Mouse (Mus musculus) stomach, embryonic 16.5 days (tissue): Measurements from ENCODE around the gene Prr5. TPM values are rescaled to one million over a fixed set of nuclear protein-coding genes. Genes with fewer than 3 reads are reported as not detected.
A peak's percentile ranks its signal among the peaks of the same experiment; 100 is the strongest.
"Not testable (repeated sequence)": the region's sequence is repeated elsewhere in the genome, so short reads cannot be mapped to it uniquely, and the experiment has no call there.

Experiments used
- ATAC-seq: fragments of 200-750 bp; cut with Nextera tagmentation; 2 replicates; pipeline ENCODE4 v1.8.0; 2017; ENCODE audit warnings: moderate number of reproducible peaks, moderate TSS enrichment; ENCODE audit not compliant: insufficient read depth, low FRiP score
- H3K27ac ChIP-seq: fragments of 300-500 bp; sonication (generic); 2 replicates; pipeline ENCODE4 v1.5.1; 2014; ENCODE audit warnings: low read length
- H3K27me3 ChIP-seq: fragments of 300-500 bp; sonication (generic); 2 replicates; pipeline ENCODE4 v1.6.1; 2014; ENCODE audit warnings: low read length, control low read depth, mixed read lengths; ENCODE audit not compliant: control insufficient read depth, insufficient read depth
- H3K36me3 ChIP-seq: fragments of 300-500 bp; sonication (generic); 2 replicates; pipeline ENCODE4 v1.6.1; 2014; ENCODE audit warnings: low read length; ENCODE audit not compliant: control insufficient read depth, insufficient read depth
- H3K4me1 ChIP-seq: fragments of 300-500 bp; sonication (generic); 2 replicates; pipeline ENCODE4 v1.6.1; 2014; ENCODE audit warnings: low read length, control low read depth, mixed read lengths; ENCODE audit not compliant: control insufficient read depth, insufficient read depth
- H3K4me2 ChIP-seq: fragments of 300-500 bp; sonication (generic); 2 replicates; pipeline ENCODE4 v1.6.1; 2014; ENCODE audit warnings: low read depth, low read length, mixed read lengths
- H3K4me3 ChIP-seq: fragments of 300-500 bp; sonication (generic); replicated peaks from 2 replicates; pipeline ENCODE4 v1.5.1; 2014; ENCODE audit warnings: mild to moderate bottlenecking, low read length
- H3K9ac ChIP-seq: fragments of 300-500 bp; sonication (generic); 2 replicates; pipeline ENCODE4 v1.6.1; 2014; ENCODE audit warnings: low read length
- H3K9me3 ChIP-seq: fragments of 300-500 bp; sonication (generic); replicated peaks from 2 replicates; pipeline ENCODE4 v1.6.1; 2016; ENCODE audit warnings: low read length, control low read depth; ENCODE audit not compliant: control insufficient read depth
- WGBS: fragments of 180-500 bp; shearing (Covaris S2); extraction: QIAGEN DNeasy Blood & Tissue Kit; methylation state at CpG from one replicate; pipeline ENCODE4 v1.1.7; 2014; 5-methylcytosine and 5-hydroxymethylcytosine counted together
- polyA plus RNA-seq: library from polyadenylated mRNA; unstranded; fragments of >200 nt; fragmentation: Nextera tagmentation; extraction: Ambion mirVana; gene quantifications from 2 replicates; pipeline ENCODE4 v1.2.1, GENCODE M21; 2015

Prr5 gene
- polyA plus RNA-seq, 1 experiment from 2014 or later: 29.8 TPM

- not testable (repeated sequence) for H3K4me2 ChIP-seq, H3K9me3 ChIP-seq, H3K4me3 ChIP-seq, H3K9ac ChIP-seq, H3K27me3 ChIP-seq, H3K36me3 ChIP-seq, ATAC-seq
- H3K4me1 ChIP-seq: peaks cover 19% of the 10 kb centered on the region
- peak overlapping the region; percentile 84 for H3K27ac ChIP-seq
- WGBS: 84% methylated on average over 1 of the region's 1 CpGs
These were observed 54.2 kb downstream of the Prr5 start for GRCm38 (mm10) chr15:84723656-84724055.

GRCm38 (mm10) chr15:84724199-84724598 is 54.8 kb downstream of the Prr5 start:
- H3K27ac ChIP-seq: peak overlapping the region; percentile 84
- WGBS: 39% methylated on average over 4 of the region's 4 CpGs
- ATAC-seq: peak; percentile 42; the same call in 1 of the 2 replicates

DNA sequence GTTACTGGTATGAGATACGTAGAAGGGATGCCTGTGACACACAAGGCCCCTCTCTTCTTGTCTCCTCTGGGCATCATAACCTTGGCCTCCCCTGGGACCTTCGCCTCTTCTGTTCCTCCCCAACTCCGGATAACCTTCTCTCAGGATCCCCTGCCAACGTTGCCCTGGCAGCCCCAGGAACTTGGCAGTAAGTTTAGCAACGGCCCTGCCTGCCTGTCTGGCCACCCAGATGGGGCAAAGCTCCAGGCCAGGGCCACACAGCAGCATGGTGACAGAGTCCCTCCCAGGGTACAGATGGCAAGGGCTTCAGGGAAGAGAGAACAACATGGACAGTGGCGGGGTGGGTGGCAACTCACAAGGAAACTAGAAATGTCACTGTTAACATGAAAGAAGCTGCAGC is 60.3 kb downstream of the Prr5 start:
- 78% methylated on average over 6 of the region's 6 CpGs for WGBS
- Histone ChIP-seq H3K4me1 (peaks cover 6% of the 10 kb centered on the region), H3K9me3 (no peaks in the 10 kb centered on the region), H3K4me2 (no peak overlapping the region), H3K9ac (no peak overlapping the region), H3K27me3 (no peaks in the 10 kb centered on the region), H3K4me3 (no peak overlapping the region), H3K36me3 (no peaks in the 10 kb centered on the region), H3K27ac (no peak overlapping the region)
- no peak for ATAC-seq

More at GRCm38 (mm10) chr15:84724199-84724598, 54.8 kb downstream of the Prr5 start:
- Histone ChIP-seq H3K4me3 (no peak overlapping the region), H3K36me3 (no peaks in the 10 kb centered on the region), H3K9me3 (no peaks in the 10 kb centered on the region), H3K27me3 (no peaks in the 10 kb centered on the region), H3K9ac (no peak overlapping the region), H3K4me1 (peaks cover 19% of the 10 kb centered on the region), H3K4me2 (no peak overlapping the region)

DNA sequence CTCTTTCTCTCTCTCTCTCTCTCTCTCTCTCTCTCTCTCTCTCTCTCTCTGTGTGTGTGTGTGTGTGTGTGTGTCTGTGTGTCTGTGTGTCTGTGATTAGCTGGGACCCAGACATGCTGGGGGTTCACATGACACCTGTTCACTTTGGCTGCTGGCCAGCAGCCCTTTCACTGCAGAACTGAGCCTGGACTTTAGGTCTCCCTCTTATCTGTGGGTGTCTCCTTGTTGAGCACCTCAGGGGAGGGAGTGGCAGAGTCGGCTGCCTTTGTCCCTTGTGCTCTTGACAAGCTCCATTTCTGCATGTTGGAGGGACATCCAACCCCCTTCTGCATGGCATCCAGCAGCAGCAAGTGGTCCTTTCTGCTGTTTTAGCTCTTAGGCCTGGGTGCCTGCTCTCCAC is 61.5 kb downstream of the Prr5 start:
- peak; percentile 54; the same call in 1 of the 2 replicates for ATAC-seq

DNA sequence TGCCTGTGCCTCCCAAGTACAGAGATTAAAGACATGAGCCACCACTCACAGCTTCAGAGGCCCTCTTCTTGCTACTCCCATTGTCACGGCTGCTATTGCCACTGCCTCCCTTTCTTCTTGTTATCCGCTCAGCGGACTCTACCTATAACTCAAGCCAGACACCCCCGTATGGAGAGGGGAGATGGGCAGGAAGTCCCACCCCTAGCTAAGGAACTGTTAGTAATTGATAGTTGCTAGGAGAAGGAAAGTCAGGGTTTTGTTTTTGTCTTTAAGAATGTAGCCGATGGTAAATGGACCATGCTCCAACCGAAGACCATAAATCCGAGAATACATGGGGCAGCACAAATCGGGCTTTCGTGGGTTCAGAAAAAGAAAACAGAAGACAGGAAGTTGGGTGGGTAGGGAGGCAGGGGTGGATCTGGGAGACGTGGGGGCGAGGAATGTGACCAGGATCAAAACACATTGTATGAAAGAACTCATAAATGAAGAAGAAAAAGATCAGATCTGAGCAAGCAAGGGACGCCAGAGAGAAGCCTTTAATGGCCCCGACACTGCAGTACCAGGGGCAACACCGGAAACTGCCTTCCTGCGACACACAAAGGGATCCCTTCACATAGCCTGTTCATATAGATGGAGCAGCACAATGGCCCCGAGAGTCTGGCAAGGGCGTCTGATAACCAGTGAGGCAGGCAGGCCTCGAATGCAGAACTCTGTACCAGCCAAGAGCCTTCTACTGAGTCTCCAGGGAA is 62.4 kb downstream of the Prr5 start:
- no peaks in the 10 kb centered on the region for H3K36me3 ChIP-seq
- no peaks in the 10 kb centered on the region for H3K27me3 ChIP-seq
- H3K9me3 ChIP-seq: no peaks in the 10 kb centered on the region
- H3K27ac ChIP-seq: no peak overlapping the region
- H3K4me3 ChIP-seq: no peak overlapping the region
- peaks cover 6% of the 10 kb centered on the region for H3K4me1 ChIP-seq
- no peak overlapping the region for H3K9ac ChIP-seq
- no peak overlapping the region for H3K4me2 ChIP-seq
- ATAC-seq: no peak
- 63% methylated on average over 18 of the region's 18 CpGs for WGBS

More for the DNA sequence above, 61.5 kb downstream of the Prr5 start:
- Histone ChIP-seq H3K36me3 (no peaks in the 10 kb centered on the region), H3K27ac (no peak overlapping the region), H3K4me1 (peaks cover 6% of the 10 kb centered on the region), H3K4me3 (no peak overlapping the region), H3K9ac (no peak overlapping the region), H3K9me3 (no peaks in the 10 kb centered on the region), H3K4me2 (no peak overlapping the region), H3K27me3 (no peaks in the 10 kb centered on the region)
- WGBS: 29% methylated on average over 1 of the region's 1 CpGs

- H3K27me3 ChIP-seq: no peaks in the 10 kb centered on the region
- ATAC-seq: no peak
- WGBS: 75% methylated on average over 4 of the region's 4 CpGs
These were observed 63.0 kb downstream of the Prr5 start for GRCm38 (mm10) chr15:84732425-84732749.

GRCm38 (mm10) chr15:84736346-84736993 is 67.0 kb downstream of the Prr5 start:
- Histone ChIP-seq H3K27me3 (no peaks in the 10 kb centered on the region), H3K4me3 (no peak overlapping the region), H3K27ac (no peak overlapping the region), H3K4me1 (no peaks in the 10 kb centered on the region; the same call in 1 of the 2 replicates), H3K36me3 (no peaks in the 10 kb centered on the region), H3K4me2 (no peak overlapping the region), H3K9ac (peak overlapping the region; percentile 2; the same call in 1 of the 2 replicates), H3K9me3 (no peaks in the 10 kb centered on the region)
- ATAC-seq: no peak
- 73% methylated on average over 11 of the region's 11 CpGs for WGBS

More at GRCm38 (mm10) chr15:84732425-84732749, 63.0 kb downstream of the Prr5 start:
- H3K9ac ChIP-seq: no peak overlapping the region
- H3K27ac ChIP-seq: no peak overlapping the region
- H3K4me3 ChIP-seq: no peak overlapping the region
- no peaks in the 10 kb centered on the region for H3K36me3 ChIP-seq
- H3K4me1 ChIP-seq: peaks cover 6% of the 10 kb centered on the region
- H3K4me2 ChIP-seq: no peak overlapping the region
- H3K9me3 ChIP-seq: no peaks in the 10 kb centered on the region

- Histone ChIP-seq H3K27me3 (no peaks in the 10 kb centered on the region), H3K4me2 (no peak overlapping the region), H3K36me3 (no peaks in the 10 kb centered on the region), H3K27ac (no peak overlapping the region), H3K4me1 (no peaks in the 10 kb centered on the region; the same call in 1 of the 2 replicates), H3K4me3 (no peak overlapping the region), H3K9me3 (no peaks in the 10 kb centered on the region), H3K9ac (no peak overlapping the region)
- no peak for ATAC-seq
- 58% methylated on average over 2 of the region's 4 CpGs for WGBS
These were observed 67.5 kb downstream of the Prr5 start for GRCm38 (mm10) chr15:84736994-84737346.

DNA sequence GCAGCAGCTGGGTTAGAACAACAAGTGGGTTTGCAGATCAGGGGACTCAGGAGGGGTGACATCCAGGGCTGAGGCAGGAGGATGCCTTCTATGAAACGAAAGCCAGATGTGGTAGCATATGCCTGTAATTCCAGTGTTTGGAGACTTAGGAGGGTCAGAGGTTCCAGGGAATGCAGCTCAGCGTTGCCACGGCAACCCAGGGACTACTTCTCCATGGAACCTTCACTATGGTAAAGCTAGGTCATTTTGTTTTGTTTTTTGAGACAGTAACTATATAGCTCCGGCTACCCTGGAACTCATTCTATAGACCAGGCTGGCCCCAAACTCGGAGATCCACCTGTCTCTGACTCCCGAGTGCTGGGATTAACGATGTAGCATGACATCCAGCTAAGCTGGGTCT is 68.8 kb downstream of the Prr5 start:
- Histone ChIP-seq H3K9ac (no peak overlapping the region), H3K4me2 (no peak overlapping the region), H3K4me3 (no peak overlapping the region), H3K4me1 (no peaks in the 10 kb centered on the region), H3K27me3 (no peaks in the 10 kb centered on the region), H3K9me3 (no peaks in the 10 kb centered on the region), H3K27ac (no peak overlapping the region), H3K36me3 (no peaks in the 10 kb centered on the region)
- WGBS: 84% methylated on average over 7 of the region's 7 CpGs
- no peak for ATAC-seq
